Mouse (Mus musculus) gastrocnemius, adult 18-20 months (tissue): ENCODE measurements around the gene Col13a1. TPM values are rescaled to one million over a fixed set of nuclear protein-coding genes. Genes with fewer than 3 reads are reported as not detected.

ENCODE experiments used
- DNase-seq: peaks from one replicate; pipeline ENCODE4 v3.0.0; 2021; ENCODE audit warnings: low spot score
- long read RNA-seq, 2 experiments: library from polyadenylated mRNA; stranded (forward); transcript quantifications; one replicate each; pipeline ENCODE4 v2.0.0; 2021
- total RNA-seq, 2 experiments: library from RNA; stranded (reverse); gene quantifications; 2 replicates each; pipeline ENCODE4 v1.2.3; 2021

The Col13a1 gene
- 1 to 10 TPM in 1 of 2 experiments, under 1 TPM in 1; 0.78 to 1.0 TPM for total RNA-seq
- long read RNA-seq, experiment 1 = 0 reads
- long read RNA-seq, experiment 2 = 0 reads

GRCm38 (mm10) chr10:61978866-61979340 lies at the start of gene Col13a1:
TSS of gene Col13a1 (minus strand) at chr10:61979108.
- DNase-seq = peak; percentile 12

GRCm38 (mm10) chr10:62027699-62028098 lies 48.8 kb upstream of the Col13a1 start:
- DNase-seq = no peak

GRCm38 (mm10) chr10:62023821-62024551 lies 45.1 kb upstream of the Col13a1 start:
- DNase-seq = peak; percentile 9

- DNase-seq = no peak
These were observed 41.2 kb upstream of the Col13a1 start for GRCm38 (mm10) chr10:62020068-62020620.

GRCm38 (mm10) chr10:62019386-62020067 lies 40.6 kb upstream of the Col13a1 start:
- no peak for DNase-seq

- no peak for DNase-seq
These were observed 38.0 kb upstream of the Col13a1 start for GRCm38 (mm10) chr10:62016947-62017346.

GRCm38 (mm10) chr10:62013190-62013589 lies 34.3 kb upstream of the Col13a1 start:
- no peak for DNase-seq

GRCm38 (mm10) chr10:62012371-62012770 lies 33.5 kb upstream of the Col13a1 start:
- DNase-seq = no peak

GRCm38 (mm10) chr10:62009981-62010500 lies 31.1 kb upstream of the Col13a1 start:
- no peak for DNase-seq

GRCm38 (mm10) chr10:62007958-62008357 lies 29.1 kb upstream of the Col13a1 start:
- DNase-seq = no peak

- DNase-seq = no peak
These were observed 27.5 kb upstream of the Col13a1 start for GRCm38 (mm10) chr10:62006371-62006770.

- no peak for DNase-seq
These were observed 21.3 kb upstream of the Col13a1 start for GRCm38 (mm10) chr10:62000216-62000615.

GRCm38 (mm10) chr10:61999766-62000165 lies 20.9 kb upstream of the Col13a1 start:
- no peak for DNase-seq

- DNase-seq = no peak
These were observed 12.8 kb upstream of the Col13a1 start for GRCm38 (mm10) chr10:61991481-61992424.

GRCm38 (mm10) chr10:61980424-61980823 lies 1.5 kb upstream of the Col13a1 start:
- peak; percentile 91 for DNase-seq

- DNase-seq = no peak
These were observed 619 bp downstream of the Col13a1 start for GRCm38 (mm10) chr10:61978112-61978865.

- DNase-seq = no peak
These were observed 1.4 kb downstream of the Col13a1 start for GRCm38 (mm10) chr10:61977392-61978096.

GRCm38 (mm10) chr10:61976987-61977386 lies 1.9 kb downstream of the Col13a1 start:
- no peak for DNase-seq

GRCm38 (mm10) chr10:61974581-61974980 lies 4.3 kb downstream of the Col13a1 start:
- DNase-seq = no peak

GRCm38 (mm10) chr10:61972041-61972440 lies 6.9 kb downstream of the Col13a1 start:
- no peak for DNase-seq
